13 mouse cellular contexts compared by ENCODE assay signal in genomic region chr9:110054080-110054421, GRCm38 (mm10).
DNase-seq lines count a peak whose midpoint lies in the region; ATAC-seq and TF ChIP-seq lines count a peak whose summit lies in the region.
"Had no signal": no experiment of that assay in that cellular context is flagged by ENCODE, and none has a peak within 500 bp of the region (broad histone marks: within the 10 kb centered on the region; RNA-seq: fewer than 3 reads in every experiment).

No protein-coding gene starts in this region.

- H3K27ac ChIP-seq in left cerebral cortex, adult 2 months: peak overlapping the region; percentile 96
- H3K27ac ChIP-seq in hindbrain, postnatal 0 days: peak overlapping the region; percentile 94

- peak overlapping the region; percentile 51 for H3K4me3 ChIP-seq in left cerebral cortex, adult 2 months
- peak overlapping the region; percentile 37 for H3K4me3 ChIP-seq in hindbrain, postnatal 0 days (ENCODE audit: low read length)
- H3K4me3 ChIP-seq: erythroblast, embryonic 14.5 days had no signal

- H3K36me3 ChIP-seq in hindbrain, postnatal 0 days (ENCODE audit: insufficient read depth, low read length): no peaks in the 10 kb centered on the region

- H3K4me1 ChIP-seq in hindbrain, postnatal 0 days (ENCODE audit: insufficient read depth, low read length): peaks cover 16% of the 10 kb centered on the region

- TF ChIP-seq CTCF in left cerebral cortex, adult 2 months (IDR thresholded peaks at IDR 0.05): no peak
- no peak for TF ChIP-seq CTCF in hindbrain, postnatal 0 days (IDR thresholded peaks at IDR 0.05; ENCODE audit: low read depth)

- WGBS in hindbrain, postnatal 0 days: 18% methylated on average over 2 of the region's 2 CpGs

- ATAC-seq in hindbrain, postnatal 0 days: peak; percentile 31
- no peak for ATAC-seq in activated CD4-positive, CD25-positive, alpha-beta regulatory T cell, adult 4 months

- H3K4me2 ChIP-seq in hindbrain, postnatal 0 days (ENCODE audit: low read depth, low read length): peak overlapping the region; percentile 56

- peak overlapping the region; percentile 44 for H3K9ac ChIP-seq in hindbrain, postnatal 0 days (replicated peaks; ENCODE audit: low read length)

- intact Hi-C loops in left cerebral cortex, adult 2 months (cut with DNase I): loop anchor here (5.0 kb wide), 2 partner anchors 67 to 122 kb away; partner anchors contain the start of gene Map4
- intact Hi-C loops in left cerebral cortex, postnatal 14 days (cut with DNase I): loop anchor here (5.0 kb wide), 2 partner anchors 67 to 122 kb away; partner anchors contain the start of gene Map4

- H3K9me3 ChIP-seq in hindbrain, postnatal 0 days (ENCODE audit: low read length): no peaks in the 10 kb centered on the region

- no peaks in the 10 kb centered on the region for H3K27me3 ChIP-seq in hindbrain, postnatal 0 days (ENCODE audit: insufficient read depth, low read length)

- DNase-seq in cerebellum, adult 18-20 months: peak; percentile 40 to 43
- DNase-seq in cerebellum, postnatal 4 days (ENCODE audit: low spot score in 2 of 2): no peak
- DNase-seq in left cerebral cortex, adult 2 months (ENCODE audit: extremely low spot score in 1 of 2, low spot score in 2 of 2): no peak
- no peak for DNase-seq in left cerebral cortex, postnatal 14 days (ENCODE audit: low spot score in 2 of 2)
- DNase-seq in hindbrain, postnatal 0 days (ENCODE audit: low spot score): peak; percentile 12
- DNase-seq in frontal cortex, postnatal 36 days (ENCODE audit: low spot score in 2 of 2): no peak
- no peak for DNase-seq in frontal cortex, postnatal 25 days (ENCODE audit: low spot score in 2 of 2)
- DNase-seq: kidney, adult 8-10 months; liver; lung, postnatal 4 days; spleen, adult 18-20 months had no signal

Comparison
In these comparisons a context has a peak if more than half of its experiments do, and no peak if none do; other contexts are left out.
1. DNase-seq: peak in cerebellum, adult 18-20 months (2 of 2) and hindbrain, postnatal 0 days (single experiment); none in cerebellum, postnatal 4 days (0 of 2), left cerebral cortex, adult 2 months (0 of 2), left cerebral cortex, postnatal 14 days (0 of 2), frontal cortex, postnatal 36 days (0 of 2) and frontal cortex, postnatal 25 days (0 of 2).